Mouse (Mus musculus): ENCODE measurements at regions not wholly inside any gene's neighbourhood (a gene's known extent, or its start where the extent isn't known, plus 50 kb on each side); places are given as distances from the start of the nearest gene placed in this dataset.

- TF ChIP-seq CTCF (IDR thresholded peaks at IDR 0.05; ENCODE audit: low read depth) (no peak), EP300 (IDR thresholded peaks at IDR 0.05; ENCODE audit: low read depth) (no peak)
These were observed 493.8 kb downstream of the Plxdc2 start for GRCm38 (mm10) chr2:16849916-16850315.

Data from heart, postnatal 0 days (tissue).